Mouse (Mus musculus) ovary, adult 18-20 months (tissue): ENCODE measurements around the gene Crocc.

ENCODE experiments used
- DNase-seq: peaks from one replicate; pipeline ENCODE4 v3.0.0; 2022; ENCODE audit warnings: low spot score, mixed read lengths

The Crocc gene

DNA sequence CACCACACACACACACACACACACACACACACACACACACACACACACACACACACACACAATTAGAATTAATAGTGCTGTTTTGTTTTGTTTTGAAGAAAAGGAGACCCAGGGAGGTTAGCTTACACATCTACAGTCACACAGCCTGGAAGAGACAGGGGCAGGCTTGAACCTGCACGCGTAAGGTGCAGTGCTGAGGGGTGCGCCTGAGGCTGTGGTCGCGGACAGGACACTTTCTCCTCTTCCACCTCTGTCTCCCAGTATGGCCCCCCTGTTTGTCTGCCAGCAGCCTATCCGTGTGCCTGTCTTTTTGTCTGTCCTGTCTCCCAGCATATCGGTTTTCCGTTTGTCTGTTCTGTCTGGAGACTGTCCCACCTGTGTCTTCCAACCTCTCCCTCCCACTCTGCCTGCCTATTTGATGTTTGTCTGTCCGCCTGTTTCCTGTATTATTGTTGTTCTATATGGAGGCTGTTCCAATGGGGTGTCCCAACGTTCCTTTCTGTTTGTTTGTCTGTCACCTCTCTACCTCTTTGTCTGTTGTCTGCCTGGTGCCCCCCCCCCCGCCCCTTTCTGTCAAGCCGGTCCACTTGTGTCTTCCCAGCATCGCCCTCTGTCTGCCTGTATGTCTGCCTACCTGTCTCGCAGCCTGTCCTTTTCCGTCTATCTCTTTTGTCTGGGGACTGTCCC lies 74.2 kb downstream of the Crocc start:
- DNase-seq: no peak

DNA sequence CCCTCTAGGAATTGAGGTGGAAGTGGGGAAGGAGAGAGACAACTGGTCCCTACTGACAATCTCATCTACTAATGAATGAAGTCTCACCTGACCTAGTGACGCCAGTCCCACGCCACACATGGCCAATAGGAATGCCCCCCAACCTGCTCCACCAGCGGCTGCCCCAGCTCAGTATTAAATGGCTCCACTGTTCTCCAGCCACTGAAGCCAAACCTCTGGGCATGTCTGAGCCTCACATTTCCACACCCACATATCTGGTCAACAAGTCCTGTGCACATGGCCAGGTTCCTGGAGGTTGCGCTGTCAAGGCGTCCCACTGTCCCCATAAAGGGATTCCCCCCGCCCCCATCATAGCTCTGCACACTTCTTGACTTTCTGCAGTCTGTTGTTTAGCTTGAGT lies 75.8 kb downstream of the Crocc start:
- no peak for DNase-seq

DNA sequence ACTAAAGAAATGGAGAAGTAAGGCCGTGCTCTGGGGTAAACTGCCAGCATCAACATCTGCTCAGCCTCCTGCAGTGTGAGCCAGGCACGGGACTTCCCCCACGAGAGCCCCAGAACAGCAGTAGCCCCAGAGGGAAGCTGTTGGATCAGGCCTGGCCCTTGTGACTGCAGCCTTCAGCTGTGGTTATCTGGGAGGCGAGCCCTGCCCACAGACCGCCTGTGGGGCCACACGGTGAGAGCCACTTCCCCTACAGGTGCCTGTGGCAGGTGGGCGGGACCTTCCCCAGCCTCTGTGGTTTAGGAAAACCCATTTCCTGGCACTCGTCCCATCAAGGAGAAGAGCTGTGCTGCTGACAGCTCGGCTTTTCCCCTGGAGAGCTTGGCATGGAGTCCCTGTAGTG lies 76.9 kb downstream of the Crocc start:
- DNase-seq: peak; percentile 48

- DNase-seq: no peak
Observed at GRCm38 (mm10) chr4:140982808-140983207, 77.5 kb downstream of the Crocc start.

DNA sequence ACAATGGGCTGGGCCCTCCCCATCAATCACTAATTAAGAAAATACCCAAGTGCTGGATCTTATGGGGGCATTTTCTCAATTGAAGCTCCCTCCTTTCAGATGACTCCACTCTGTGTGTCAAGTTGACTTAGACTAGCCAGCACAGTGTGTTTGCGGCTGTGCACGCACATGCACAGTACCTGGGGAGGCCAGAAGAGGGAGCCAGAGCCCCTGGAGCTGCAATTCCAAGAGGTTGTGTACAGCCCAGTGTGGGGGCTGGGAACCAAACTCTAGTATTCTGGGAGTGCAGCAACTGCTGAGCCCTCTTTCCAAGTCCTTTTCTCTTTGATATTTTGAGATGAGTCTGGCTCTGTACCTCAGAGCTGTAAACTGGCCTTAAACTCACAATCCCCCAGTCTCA lies 78.7 kb downstream of the Crocc start:
- no peak for DNase-seq

- peak; percentile 76 for DNase-seq
Observed at GRCm38 (mm10) chr4:140977886-140978692, 82.3 kb downstream of the Crocc start.

DNA sequence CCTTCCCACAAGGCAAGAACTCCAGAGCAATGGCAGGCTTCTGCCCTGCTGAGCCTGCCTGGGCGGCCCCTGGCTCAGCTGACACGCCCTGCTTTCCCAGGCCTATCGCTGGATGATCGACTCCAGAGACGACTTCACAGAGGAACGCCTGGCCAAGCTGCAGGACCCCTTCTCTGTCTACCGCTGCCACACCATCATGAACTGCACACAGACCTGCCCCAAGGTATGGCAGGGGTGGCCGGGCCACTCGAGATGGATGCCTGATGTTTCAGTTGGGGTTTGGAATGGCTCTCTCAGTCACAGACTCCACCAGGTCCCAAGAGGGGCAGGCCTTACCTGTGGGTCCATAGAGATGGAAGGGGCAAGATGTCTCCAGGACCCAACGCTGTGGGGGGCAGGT lies 83.1 kb downstream of the Crocc start:
- DNase-seq: no peak

GRCm38 (mm10) chr4:140975356-140975755 lies 85.0 kb downstream of the Crocc start:
- no peak for DNase-seq

DNA sequence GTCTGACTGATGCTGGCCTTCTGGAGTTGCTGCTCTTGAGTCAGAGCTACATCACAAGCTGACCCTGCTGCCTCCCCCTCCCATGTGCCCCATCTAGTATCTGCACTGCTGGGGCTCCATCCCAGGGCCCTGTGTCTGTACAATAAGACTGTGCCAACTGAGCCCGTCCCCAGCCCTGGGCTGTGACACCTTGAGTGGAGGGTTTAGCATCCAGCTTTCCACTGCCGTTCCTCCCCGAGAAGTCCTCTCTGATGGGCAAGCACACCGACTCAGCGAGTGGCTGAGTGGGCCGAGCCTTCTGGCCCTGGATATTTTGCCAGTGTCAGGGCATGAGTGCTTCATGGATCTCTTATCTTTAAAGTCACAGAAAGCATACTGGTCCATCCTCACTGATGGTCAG lies 85.9 kb downstream of the Crocc start:
- no peak for DNase-seq

DNA sequence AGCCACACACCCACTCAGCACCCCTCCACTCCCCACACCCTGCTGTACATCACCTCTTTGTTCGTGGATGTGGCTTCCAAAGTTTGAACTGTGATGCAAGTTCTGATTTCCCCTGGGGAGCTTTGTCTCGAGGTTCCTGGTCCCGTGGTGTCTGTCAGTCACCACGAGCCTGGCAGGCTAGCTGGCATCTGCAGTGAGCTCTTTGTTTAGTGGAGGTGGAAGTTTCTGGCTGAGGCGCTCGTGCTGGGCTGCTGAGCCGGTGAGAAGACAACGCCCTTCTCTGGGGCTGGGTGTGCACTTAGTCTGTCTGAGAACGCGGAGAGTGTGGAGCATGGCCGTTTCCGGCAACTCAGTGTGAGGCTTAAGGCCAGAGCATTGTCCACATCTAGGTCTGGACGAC lies 88.7 kb downstream of the Crocc start:
- DNase-seq: no peak

GRCm38 (mm10) chr4:140967386-140968159 lies 92.8 kb downstream of the Crocc start:
- no peak for DNase-seq
